Mouse (Mus musculus): ENCODE measurements around the gene Scfd2. TPM values are rescaled to one million over a fixed set of nuclear protein-coding genes. Genes with fewer than 3 reads are reported as not detected.
A peak's percentile ranks its signal among the peaks of the same experiment; 100 is the strongest.

Gene Scfd2
- polyA plus RNA-seq, 1 experiment from 2014 or later, result 7.3 TPM

GRCm38 (mm10) chr5:74197541-74198330 is 333.8 kb downstream of the Scfd2 start:
- DNase-seq, result no peak
- TF ChIP-seq CTCF (IDR thresholded peaks at IDR 0.05; ENCODE audit: low read depth), result no peak
- no peak for TF ChIP-seq EP300 (IDR thresholded peaks at IDR 0.05; ENCODE audit: low read depth)
- Histone ChIP-seq H3K4me2 (ENCODE audit: low read depth, low read length) (0 out of 2 replicates have a peak overlapping the region, but pooled peaks have one; percentile 89), H3K4me1 (ENCODE audit: insufficient read depth) (peaks cover 10% of the 10 kb centered on the region; the same call in 1 of the 2 replicates), H3K27ac (ENCODE audit: low read depth) (no peak overlapping the region), H3K9ac (replicated peaks) (no peak overlapping the region), H3K27me3 (ENCODE audit: insufficient read depth, low read length) (0 out of 2 replicates have a peak, but pooled peaks cover 5% of the 10 kb centered on the region), H3K36me3 (replicated peaks; ENCODE audit: insufficient read depth, low read length) (peaks cover 13% of the 10 kb centered on the region), H3K4me3 (ENCODE audit: low read depth, low read length) (no peak overlapping the region), H3K9me3 (ENCODE audit: low read length) (no peaks in the 10 kb centered on the region)
- no peak for ATAC-seq
- WGBS (ENCODE audit: insufficient replicate concordance), result 83% methylated on average over 22 of the region's 22 CpGs

GRCm38 (mm10) chr5:74196307-74196618 is 335.3 kb downstream of the Scfd2 start:
- Histone ChIP-seq H3K27me3 (ENCODE audit: insufficient read depth, low read length) (0 out of 2 replicates have a peak, but pooled peaks cover 5% of the 10 kb centered on the region), H3K4me1 (ENCODE audit: insufficient read depth) (peaks cover 10% of the 10 kb centered on the region; the same call in 1 of the 2 replicates), H3K4me2 (ENCODE audit: low read depth, low read length) (peak overlapping the region; percentile 89), H3K9me3 (ENCODE audit: low read length) (no peaks in the 10 kb centered on the region), H3K36me3 (replicated peaks; ENCODE audit: insufficient read depth, low read length) (peaks cover 13% of the 10 kb centered on the region), H3K27ac (ENCODE audit: low read depth) (peak overlapping the region; percentile 5; the same call in 1 of the 2 replicates), H3K9ac (replicated peaks) (no peak overlapping the region), H3K4me3 (ENCODE audit: low read depth, low read length) (peak overlapping the region; percentile 83)
- peak; percentile 29 for TF ChIP-seq CTCF (IDR thresholded peaks at IDR 0.05; ENCODE audit: low read depth)
- TF ChIP-seq EP300 (IDR thresholded peaks at IDR 0.05; ENCODE audit: low read depth), result no peak
- peak; percentile 37 for DNase-seq
- 26% methylated on average over 4 of the region's 4 CpGs for WGBS (ENCODE audit: insufficient replicate concordance)
- ATAC-seq, result no peak

- ATAC-seq (0 out of 2 replicates have a peak, but pooled peaks have one; percentile 3), DNase-seq (no peak)
- H3K27me3 ChIP-seq (ENCODE audit: insufficient read depth, low read length), result 0 out of 2 replicates have a peak, but pooled peaks cover 8% of the 10 kb centered on the region
These were observed 335.8 kb downstream of the Scfd2 start for GRCm38 (mm10) chr5:74195614-74196306.

GRCm38 (mm10) chr5:74194841-74195613 is 336.5 kb downstream of the Scfd2 start, which contains the start of gene Rasl11b:
Rasl11b (plus strand) TSS chr5:74195286.
- peaks cover 10% of the 10 kb centered on the region; the same call in 1 of the 2 replicates for H3K4me1 ChIP-seq (ENCODE audit: insufficient read depth)
- peak; percentile 96 for ATAC-seq
- peak; percentile 93 for DNase-seq
- peak within 1 kb of the TSS; percentile 86 for H3K9ac ChIP-seq (replicated peaks)
- WGBS (ENCODE audit: insufficient replicate concordance), result 2% methylated on average over 76 of the region's 82 CpGs
- H3K4me3 ChIP-seq (ENCODE audit: low read depth, low read length), result peak within 1 kb of the TSS; percentile 83
- H3K9me3 ChIP-seq (ENCODE audit: low read length), result no peaks in the 10 kb centered on the region
- peak within 1 kb of the TSS; percentile 64 for H3K27ac ChIP-seq (ENCODE audit: low read depth)
- 0 out of 2 replicates have a peak, but pooled peaks cover 8% of the 10 kb centered on the region for H3K27me3 ChIP-seq (ENCODE audit: insufficient read depth, low read length)
- peak within 1 kb of the TSS; percentile 89 for H3K4me2 ChIP-seq (ENCODE audit: low read depth, low read length)
- H3K36me3 ChIP-seq (replicated peaks; ENCODE audit: insufficient read depth, low read length), result peaks cover 13% of the 10 kb centered on the region
- no peak for TF ChIP-seq EP300 (IDR thresholded peaks at IDR 0.05; ENCODE audit: low read depth)
- peak; percentile 42 for TF ChIP-seq CTCF (IDR thresholded peaks at IDR 0.05; ENCODE audit: low read depth)

More at GRCm38 (mm10) chr5:74195614-74196306, 335.8 kb downstream of the Scfd2 start:
- TF ChIP-seq EP300 (IDR thresholded peaks at IDR 0.05; ENCODE audit: low read depth) (no peak), CTCF (IDR thresholded peaks at IDR 0.05; ENCODE audit: low read depth) (no peak)
- Histone ChIP-seq H3K4me3 (ENCODE audit: low read depth, low read length) (peak overlapping the region; percentile 83), H3K9ac (replicated peaks) (peak overlapping the region; percentile 86), H3K27ac (ENCODE audit: low read depth) (peak overlapping the region; percentile 64), H3K36me3 (replicated peaks; ENCODE audit: insufficient read depth, low read length) (peaks cover 13% of the 10 kb centered on the region), H3K4me2 (ENCODE audit: low read depth, low read length) (peak overlapping the region; percentile 89), H3K9me3 (ENCODE audit: low read length) (no peaks in the 10 kb centered on the region), H3K4me1 (ENCODE audit: insufficient read depth) (peaks cover 10% of the 10 kb centered on the region; the same call in 1 of the 2 replicates)
- 11% methylated on average over 27 of the region's 27 CpGs for WGBS (ENCODE audit: insufficient replicate concordance)

DNA sequence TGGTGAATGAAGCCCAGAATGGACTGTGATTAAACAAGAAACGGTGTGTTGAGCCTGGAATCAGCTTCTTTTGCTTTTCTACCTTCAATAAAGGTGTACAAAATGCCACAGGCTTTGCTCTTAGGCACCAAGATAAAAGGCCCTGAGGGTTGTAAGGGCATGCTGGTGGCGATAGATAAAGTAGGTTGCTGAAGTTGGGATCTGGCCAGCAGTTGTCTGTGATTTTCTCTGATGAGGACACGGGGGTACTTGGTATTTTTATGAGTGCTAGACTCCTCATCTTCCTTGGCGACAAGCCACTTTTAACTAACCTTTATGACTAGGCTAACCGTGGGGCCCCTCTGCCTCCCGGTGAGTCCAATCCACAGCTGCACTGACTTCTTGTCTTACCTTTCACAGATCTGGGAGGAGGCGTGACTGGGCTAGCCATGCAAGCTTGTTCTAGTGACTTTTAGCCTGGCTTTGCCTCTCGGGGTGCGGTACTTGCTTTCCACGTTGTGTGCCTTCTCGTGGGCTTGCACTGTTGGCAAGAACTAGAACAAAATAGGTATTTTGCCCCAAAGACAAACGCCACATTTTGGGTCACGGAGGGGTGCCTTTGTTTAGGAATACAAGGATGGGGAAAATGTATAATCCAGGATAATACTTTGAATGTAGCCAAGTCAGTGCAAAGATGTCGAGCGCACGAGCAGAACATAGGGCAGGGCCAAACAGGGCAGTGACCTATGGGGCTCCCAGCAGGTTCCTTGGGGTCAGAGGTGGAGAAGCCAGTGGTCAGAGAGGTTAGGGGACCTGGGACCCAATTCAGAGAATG is 337.3 kb downstream of the Scfd2 start:
- H3K9me3 ChIP-seq (ENCODE audit: low read length), result no peaks in the 10 kb centered on the region
- peaks cover 10% of the 10 kb centered on the region; the same call in 1 of the 2 replicates for H3K4me1 ChIP-seq (ENCODE audit: insufficient read depth)
- TF ChIP-seq EP300 (IDR thresholded peaks at IDR 0.05; ENCODE audit: low read depth), result no peak
- TF ChIP-seq CTCF (IDR thresholded peaks at IDR 0.05; ENCODE audit: low read depth), result no peak
- H3K4me2 ChIP-seq (ENCODE audit: low read depth, low read length), result peak overlapping the region; percentile 89
- peaks cover 12% of the 10 kb centered on the region for H3K36me3 ChIP-seq (replicated peaks; ENCODE audit: insufficient read depth, low read length)
- 0 out of 2 replicates have a peak, but pooled peaks cover 8% of the 10 kb centered on the region for H3K27me3 ChIP-seq (ENCODE audit: insufficient read depth, low read length)
- peak overlapping the region; percentile 83 for H3K4me3 ChIP-seq (ENCODE audit: low read depth, low read length)
- H3K9ac ChIP-seq (replicated peaks), result peak overlapping the region; percentile 86
- ATAC-seq, result peak; percentile 67
- 0 out of 2 replicates have a peak overlapping the region, but pooled peaks have one; percentile 61 for H3K27ac ChIP-seq (ENCODE audit: low read depth)
- DNase-seq, result no peak
- 30% methylated on average over 16 of the region's 16 CpGs for WGBS (ENCODE audit: insufficient replicate concordance)

Data from liver, postnatal 0 days (tissue).